Mouse (Mus musculus) neutrophil, adult 65 days (primary cell): Measurements from ENCODE around the gene Rac3. TPM values are rescaled to one million over a fixed set of nuclear protein-coding genes. Genes with fewer than 3 reads are reported as not detected.

Experiments
- total RNA-seq: library from RNA; stranded (reverse); gene quantifications from 2 replicates; pipeline ENCODE4 v1.2.4, GENCODE M21; 2023

Gene Rac3
- total RNA-seq, result 0.88 and 1.2 TPM in 2 replicates

DNA sequence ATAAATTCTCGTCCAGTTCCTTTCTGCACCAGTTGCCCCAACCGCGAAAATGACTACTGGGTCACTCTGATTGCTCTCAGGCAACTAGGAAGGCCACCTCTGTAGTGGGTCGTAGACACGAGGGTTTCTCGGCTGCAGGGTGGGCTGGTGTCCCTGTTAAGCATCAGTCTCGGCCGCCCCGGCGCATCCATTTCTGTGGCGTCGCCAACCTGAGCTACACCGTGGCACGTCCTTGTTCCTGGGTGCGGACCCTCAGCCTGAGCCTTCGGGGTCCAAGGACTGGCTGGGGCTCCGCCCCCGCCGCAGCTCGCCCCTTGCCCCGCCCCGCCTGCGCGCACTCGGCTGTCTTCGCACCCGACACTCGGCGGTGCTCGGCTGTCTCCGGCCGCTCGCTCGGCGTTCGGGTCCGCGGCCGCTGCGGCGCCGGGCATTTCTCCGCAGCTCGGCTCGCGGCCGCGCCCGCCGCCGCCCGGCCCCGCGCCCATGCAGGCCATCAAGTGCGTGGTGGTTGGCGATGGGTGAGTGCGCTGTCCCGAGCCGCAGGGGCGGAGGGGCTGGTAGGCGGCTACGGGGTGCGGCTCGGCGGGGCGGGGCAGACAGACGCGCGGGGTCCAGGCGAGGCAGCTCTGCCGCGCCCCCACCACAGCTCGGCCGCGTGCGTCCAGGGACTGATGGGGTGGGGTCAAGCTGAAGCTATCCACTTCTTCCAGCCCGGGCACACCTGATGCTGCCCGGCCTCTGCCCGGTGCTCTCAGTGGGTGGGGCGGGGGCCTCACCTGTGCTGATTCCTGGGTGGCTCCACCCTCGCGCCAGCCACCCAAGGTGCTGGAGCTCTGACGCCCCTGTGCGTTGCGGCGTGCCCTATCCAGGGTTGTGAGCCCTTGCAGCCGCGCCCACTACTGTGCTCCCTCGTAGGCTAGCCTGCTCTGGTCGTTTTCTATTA is at the start of gene Rac3:
Rac3 (plus strand) TSS at position 347 of the 943 bp plus-strand sequence.

GRCm38 (mm10) chr11:120672687-120673593 is 48.3 kb upstream of the Rac3 start, which contains the start of gene Aspscr1:
TSS of gene Aspscr1 (plus strand) at chr11:120672973.

GRCm38 (mm10) chr11:120713580-120714518 is 7.4 kb upstream of the Rac3 start, which contains the start of the genes Cenpx and Lrrc45:
TSS of gene Cenpx (minus strand) at chr11:120713738.
TSS of gene Lrrc45 (plus strand) at chr11:120713925.

GRCm38 (mm10) chr11:120727169-120727527 is 5.9 kb downstream of the Rac3 start, which contains the start of gene Dcxr:
TSS of gene Dcxr (minus strand) at chr11:120727281.

DNA sequence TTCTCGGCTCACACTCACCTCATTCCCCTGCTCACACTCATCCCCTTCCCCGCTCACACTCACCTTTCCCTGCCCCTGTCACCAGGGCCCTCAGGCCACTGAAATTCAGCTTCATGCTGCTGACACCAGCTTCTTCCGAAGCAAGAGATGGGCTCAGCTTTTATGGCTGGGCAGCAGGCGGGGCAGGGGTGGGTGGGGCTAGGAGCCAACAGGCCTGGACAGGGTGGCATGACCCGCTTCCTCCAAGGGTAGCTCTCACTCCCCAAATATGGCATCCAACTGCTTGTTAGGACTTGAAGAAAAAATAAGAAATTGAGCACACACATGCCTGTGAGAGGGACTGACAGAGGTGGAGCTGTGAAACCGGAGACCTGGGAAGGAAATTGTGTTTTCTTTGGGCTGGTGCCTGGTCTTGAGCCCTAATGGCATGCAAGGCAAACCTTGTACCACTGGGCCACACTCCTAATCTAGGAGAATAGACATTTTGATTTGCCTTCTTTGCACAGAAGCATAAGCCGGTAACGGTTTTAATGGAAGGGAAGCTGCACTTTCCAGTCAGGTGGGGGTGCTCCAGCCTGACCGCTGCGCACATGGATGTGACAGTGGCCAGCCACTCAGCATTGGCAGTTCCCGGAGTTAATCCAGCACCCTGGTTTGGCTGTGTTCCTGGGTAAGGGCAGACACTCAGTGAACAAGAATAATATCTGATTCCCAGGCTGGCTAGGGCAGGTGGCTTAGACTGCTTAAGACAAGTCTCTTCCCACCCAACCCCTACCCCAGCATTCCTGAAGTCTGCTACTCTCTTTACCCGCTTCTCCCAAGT is 10.8 kb downstream of the Rac3 start, which contains the start of gene Cbr2:
Cbr2 (minus strand) TSS at position 257 of the 823 bp plus-strand sequence.

DNA sequence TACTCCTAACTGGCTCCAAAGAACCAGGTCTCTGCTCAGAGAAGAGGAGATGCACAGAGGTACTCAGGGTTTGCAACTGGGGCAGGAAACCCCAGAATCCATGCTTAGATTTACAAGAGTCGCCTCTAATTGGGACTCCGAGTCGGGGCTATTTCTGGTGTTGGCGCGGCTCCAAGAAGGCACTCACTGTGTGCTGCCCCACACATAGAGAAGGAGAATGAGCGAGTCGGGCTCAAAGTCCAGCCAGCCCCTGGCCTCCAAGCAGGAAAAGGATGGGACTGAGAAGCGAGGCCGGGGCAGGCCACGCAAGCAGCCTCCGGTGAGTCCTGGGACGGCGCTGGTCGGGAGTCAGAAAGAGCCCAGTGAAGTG is 41.4 kb downstream of the Rac3 start, which contains the start of gene Hmga1b:
Hmga1b (plus strand) TSS at position 123 of the 370 bp plus-strand sequence.

Other genes starting within 250 kb of the Rac3 start
- 12.8 and 16.8 TPM in 2 replicates for gene Mrpl12, start 236.9 kb upstream of the Rac3 start, total RNA-seq
- 11.2 and 13.4 TPM in 2 replicates for gene Slc25a10, start 229.6 kb upstream of the Rac3 start, total RNA-seq
- gene Gcgr, start 190.8 kb upstream of the Rac3 start, total RNA-seq, result not detected in 2 replicates
- 28.8 and 31.9 TPM in 2 replicates for gene Mcrip1, start 171.7 kb upstream of the Rac3 start, total RNA-seq
- not detected in 2 replicates for gene Ppp1r27, start 170.3 kb upstream of the Rac3 start, total RNA-seq
- gene P4hb, start 148.2 kb upstream of the Rac3 start, total RNA-seq, result 245 and 272 TPM in 2 replicates
- gene Arhgdia, start 139.8 kb upstream of the Rac3 start, total RNA-seq, result 428 and 459 TPM in 2 replicates
- gene Alyref, start 123.1 kb upstream of the Rac3 start, total RNA-seq, result 116 and 122 TPM in 2 replicates
- 36.8 and 40.0 TPM in 2 replicates for gene Anapc11, start 123.0 kb upstream of the Rac3 start, total RNA-seq
- 1.5 TPM in 1 of 2 replicates, not detected in the other for gene Npb, start 113.0 kb upstream of the Rac3 start, total RNA-seq
- 28.9 and 43.8 TPM in 2 replicates for gene Pcyt2, start 103.5 kb upstream of the Rac3 start, total RNA-seq
- gene Sirt7, start 96.2 kb upstream of the Rac3 start, total RNA-seq, result 114 and 133 TPM in 2 replicates
- 122 and 149 TPM in 2 replicates for gene Mafg, start 87.9 kb upstream of the Rac3 start, total RNA-seq
- 1.4 and 1.5 TPM in 2 replicates for gene Pycr1, start 77.7 kb upstream of the Rac3 start, total RNA-seq
- gene Myadml2, start 73.3 kb upstream of the Rac3 start, total RNA-seq, result not detected in 2 replicates
- gene Notum, start 60.3 kb upstream of the Rac3 start, total RNA-seq, result not detected in 2 replicates
- 82.0 and 103 TPM in 2 replicates for gene Aspscr1, start 48.5 kb upstream of the Rac3 start, total RNA-seq
- gene Cenpx, start 7.7 kb upstream of the Rac3 start, total RNA-seq, result 30.2 and 33.5 TPM in 2 replicates
- 9.1 and 10.4 TPM in 2 replicates for gene Lrrc45, start 7.5 kb upstream of the Rac3 start, total RNA-seq
- gene Dcxr, start 5.8 kb downstream of the Rac3 start, total RNA-seq, result 5.6 and 6.1 TPM in 2 replicates
- 2.3 and 2.9 TPM in 2 replicates for gene Cbr2, start 10.6 kb downstream of the Rac3 start, total RNA-seq
- 36.2 and 41.5 TPM in 2 replicates for gene Hmga1b, start 41.3 kb downstream of the Rac3 start, total RNA-seq
- gene Rfng, start 62.7 kb downstream of the Rac3 start, total RNA-seq, result 12.0 and 12.2 TPM in 2 replicates
- 34.8 and 43.3 TPM in 2 replicates for gene Gps1, start 62.8 kb downstream of the Rac3 start, total RNA-seq
- 23.4 and 32.1 TPM in 2 replicates for gene Dus1l, start 74.9 kb downstream of the Rac3 start, total RNA-seq
- 18.5 and 25.7 TPM in 2 replicates for gene Fasn, start 103.1 kb downstream of the Rac3 start, total RNA-seq
- gene Ccdc57, start 211.4 kb downstream of the Rac3 start, total RNA-seq, result 3.4 and 4.2 TPM in 2 replicates
- gene Slc16a3, start 227.0 kb downstream of the Rac3 start, total RNA-seq, result 470 and 646 TPM in 2 replicates